Mouse (Mus musculus) kidney, postnatal 14 days (tissue): ENCODE results near the gene Ltbp4.

Experiments
- DNase-seq: peaks from one replicate; pipeline ENCODE4 v3.0.0; 2022; ENCODE audit warnings: mixed read lengths

The Ltbp4 gene

GRCm38 (mm10) chr7:27326101-27326880 lies 11.2 kb downstream of the Ltbp4 start:
- peak; percentile 67 for DNase-seq

- peak; percentile 89 for DNase-seq
Observed at GRCm38 (mm10) chr7:27325697-27326096, 11.8 kb downstream of the Ltbp4 start.

- no peak for DNase-seq
Observed at GRCm38 (mm10) chr7:27324928-27325327, 12.6 kb downstream of the Ltbp4 start.

DNA sequence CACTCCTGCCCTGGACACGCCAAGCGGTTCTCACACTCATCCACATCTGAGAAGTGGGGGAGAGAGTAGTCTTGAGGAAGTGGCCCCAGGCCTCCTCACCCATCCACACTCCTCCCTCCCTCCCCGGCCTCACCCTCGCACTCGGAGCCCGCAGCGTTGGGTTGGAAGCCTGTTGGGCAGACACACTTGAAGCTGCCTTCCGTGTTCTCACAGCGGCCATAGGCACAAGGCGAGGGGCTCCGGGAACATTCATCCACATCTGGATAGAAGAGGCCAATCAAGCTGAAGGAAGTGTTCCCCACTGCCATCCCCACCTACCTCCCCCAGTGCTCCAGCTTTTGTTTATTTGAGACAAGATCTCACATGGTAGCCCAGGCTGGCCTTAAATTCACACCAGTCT lies 13.3 kb downstream of the Ltbp4 start:
- no peak for DNase-seq

DNA sequence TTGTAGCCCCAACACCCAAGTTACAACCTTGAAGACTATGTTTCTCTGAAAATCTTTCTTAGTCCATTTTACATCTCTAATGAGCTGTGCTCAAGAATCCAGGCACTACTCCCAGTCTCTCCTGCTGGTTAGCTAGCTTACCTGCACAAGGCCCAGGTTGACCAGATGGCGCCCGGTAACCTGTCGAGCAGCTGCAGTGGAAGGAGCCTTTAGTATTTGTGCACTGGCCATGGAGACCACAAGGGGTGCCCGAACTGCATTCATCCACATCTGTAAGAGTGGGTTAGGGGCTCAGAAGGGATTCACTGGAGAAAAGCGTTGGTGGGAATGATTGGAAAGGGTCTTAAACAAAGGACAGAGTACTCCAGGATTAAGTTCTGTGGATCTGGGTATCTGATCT lies 14.5 kb downstream of the Ltbp4 start:
- DNase-seq = no peak

- no peak for DNase-seq
Observed at GRCm38 (mm10) chr7:27322291-27322690, 15.2 kb downstream of the Ltbp4 start.

DNA sequence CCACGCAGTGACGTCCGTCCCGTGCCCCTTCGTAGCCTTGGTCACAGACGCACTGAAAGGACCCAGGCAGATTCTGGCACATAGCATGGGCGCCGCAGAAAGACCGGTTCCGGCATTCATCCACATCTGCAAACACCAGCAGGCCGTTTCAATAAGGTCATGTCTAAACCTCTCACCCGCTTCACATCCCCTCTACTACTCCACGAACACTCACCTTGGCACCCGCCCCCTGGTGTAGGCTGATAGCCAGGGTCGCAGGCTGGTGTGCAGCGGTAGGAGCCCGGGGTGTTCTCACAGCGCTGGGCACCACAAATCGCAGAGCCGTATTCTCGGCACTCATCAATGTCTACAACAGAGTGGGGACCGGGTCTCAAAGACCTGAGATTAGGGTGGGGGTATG lies 18.1 kb downstream of the Ltbp4 start:
- no peak for DNase-seq

DNA sequence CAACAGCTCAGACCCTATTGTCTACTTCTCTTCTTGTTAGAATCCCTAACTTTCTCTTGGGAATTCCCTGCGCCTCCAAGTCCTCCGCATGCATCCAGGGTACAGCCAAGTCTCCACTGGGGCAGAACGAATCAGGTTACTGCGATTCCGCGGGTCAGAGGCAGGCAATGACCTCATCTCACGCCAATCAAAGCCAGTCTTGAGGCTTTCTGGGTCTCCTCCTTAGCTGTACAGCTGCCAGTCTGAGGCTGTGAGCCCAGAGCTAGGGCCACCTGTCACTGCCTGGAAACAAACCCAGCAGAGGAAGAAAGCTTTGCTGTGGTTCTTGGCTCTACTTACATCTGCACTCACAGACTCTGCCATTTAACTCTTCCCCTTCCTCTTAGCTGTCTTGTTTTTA lies 21.5 kb downstream of the Ltbp4 start:
- no peak for DNase-seq

GRCm38 (mm10) chr7:27314393-27314792 lies 23.1 kb downstream of the Ltbp4 start:
- no peak for DNase-seq

GRCm38 (mm10) chr7:27311651-27312284 lies 25.7 kb downstream of the Ltbp4 start:
- no peak for DNase-seq

DNA sequence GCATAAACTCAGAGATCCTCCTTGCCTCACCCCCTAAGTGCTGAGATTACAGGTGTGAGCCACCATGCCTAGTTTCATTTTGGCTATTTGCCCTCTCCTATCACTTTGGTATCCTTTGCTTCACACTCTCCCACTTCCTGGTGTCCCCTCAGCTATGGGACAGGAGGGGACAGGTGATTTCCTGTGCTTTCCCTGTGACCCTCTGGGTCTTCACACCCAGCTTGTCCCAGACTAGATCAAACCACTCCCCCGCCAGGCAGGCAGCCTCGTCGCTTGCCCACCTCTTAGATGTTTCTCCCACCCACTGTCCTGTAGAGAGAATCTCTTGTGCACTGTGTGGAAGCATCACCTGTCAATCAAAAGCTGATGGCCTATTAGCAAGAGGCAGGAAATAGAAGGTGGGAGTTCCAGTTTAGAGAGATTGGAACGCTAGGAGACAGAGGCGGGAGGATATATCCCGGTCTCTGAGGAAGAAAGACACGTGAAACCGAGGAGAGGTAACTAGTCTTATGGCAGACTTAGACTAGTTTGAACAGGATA lies 26.4 kb downstream of the Ltbp4 start:
- no peak for DNase-seq

- DNase-seq = peak; percentile 51
Observed at GRCm38 (mm10) chr7:27310306-27310705, 27.2 kb downstream of the Ltbp4 start.

- DNase-seq = no peak
Observed at GRCm38 (mm10) chr7:27309832-27310231, 27.7 kb downstream of the Ltbp4 start.

- peak; percentile 62 for DNase-seq
Observed at GRCm38 (mm10) chr7:27308821-27309549, 28.5 kb downstream of the Ltbp4 start.

DNA sequence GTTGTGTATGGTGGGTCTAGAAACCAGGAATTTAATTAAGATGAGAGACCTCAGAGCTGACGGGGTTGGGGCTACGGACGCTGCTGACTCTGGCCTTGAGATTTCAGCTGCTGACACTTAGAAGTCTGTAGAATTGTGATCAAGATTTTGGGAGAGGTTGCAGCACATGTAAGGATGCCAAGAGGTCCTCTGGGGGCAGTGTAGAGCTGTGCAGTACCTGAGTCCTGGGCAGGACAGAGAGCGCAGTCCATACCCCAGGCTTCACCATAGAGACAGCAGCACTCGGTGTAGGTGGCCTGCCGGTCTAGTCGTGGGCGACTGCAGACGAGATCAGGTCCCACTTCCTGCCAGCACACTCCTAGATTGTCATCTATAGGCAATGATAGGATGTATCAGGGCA lies 29.9 kb downstream of the Ltbp4 start:
- no peak for DNase-seq

GRCm38 (mm10) chr7:27306161-27307160 lies 31.0 kb downstream of the Ltbp4 start:
- DNase-seq = peak; percentile 30

DNA sequence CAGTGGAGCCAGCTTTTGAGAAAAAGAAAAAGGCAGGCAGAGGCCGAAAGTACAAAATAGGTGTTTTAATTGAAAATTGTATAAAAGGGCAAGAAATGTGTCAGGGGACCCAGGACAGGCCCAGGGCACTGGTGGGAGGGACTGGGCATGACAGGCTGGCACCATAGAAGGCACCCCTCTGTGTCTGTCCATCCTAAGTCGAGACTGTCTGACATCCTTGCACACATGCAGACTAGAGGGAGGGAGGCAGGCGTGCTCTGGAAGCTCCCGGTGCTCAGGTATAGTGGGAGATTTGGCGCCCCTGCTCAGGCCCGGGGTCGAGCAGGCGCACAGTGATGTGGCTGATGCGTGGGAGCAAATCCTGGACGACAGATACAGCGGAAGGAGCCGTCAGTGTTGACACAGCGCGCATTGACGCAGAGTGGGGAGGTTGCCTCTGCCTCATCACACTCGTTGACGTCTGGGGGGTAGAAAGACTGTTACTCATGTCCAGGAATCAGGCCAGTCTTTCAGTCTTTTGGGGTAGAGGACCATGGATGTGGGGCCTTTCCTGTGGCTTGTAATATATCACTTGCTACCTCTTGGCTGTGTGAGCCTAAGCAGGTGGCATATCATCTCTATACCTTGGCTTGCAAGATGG lies 32.3 kb downstream of the Ltbp4 start:
- DNase-seq = no peak

GRCm38 (mm10) chr7:27302172-27302571 lies 35.3 kb downstream of the Ltbp4 start:
- peak; percentile 85 for DNase-seq

DNA sequence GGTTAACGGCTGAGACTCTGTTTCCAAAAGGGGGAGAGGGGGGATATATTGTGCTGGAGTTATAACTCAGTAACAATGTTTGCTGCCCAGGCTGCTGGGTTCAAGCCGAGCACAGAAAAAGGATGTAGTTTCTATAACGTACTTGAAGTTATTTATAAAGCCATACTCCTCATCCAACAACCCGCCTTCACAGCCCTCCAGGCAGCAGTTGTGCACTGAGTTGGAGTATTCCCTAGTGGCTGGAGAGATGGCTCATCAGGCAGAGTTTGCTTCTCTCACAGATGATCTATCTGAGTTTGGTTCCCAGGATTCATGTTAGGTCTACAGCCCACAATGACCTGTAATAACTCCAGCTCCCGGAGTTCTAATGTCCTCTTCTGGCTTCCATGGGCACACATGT lies 36.7 kb downstream of the Ltbp4 start:
- no peak for DNase-seq

DNA sequence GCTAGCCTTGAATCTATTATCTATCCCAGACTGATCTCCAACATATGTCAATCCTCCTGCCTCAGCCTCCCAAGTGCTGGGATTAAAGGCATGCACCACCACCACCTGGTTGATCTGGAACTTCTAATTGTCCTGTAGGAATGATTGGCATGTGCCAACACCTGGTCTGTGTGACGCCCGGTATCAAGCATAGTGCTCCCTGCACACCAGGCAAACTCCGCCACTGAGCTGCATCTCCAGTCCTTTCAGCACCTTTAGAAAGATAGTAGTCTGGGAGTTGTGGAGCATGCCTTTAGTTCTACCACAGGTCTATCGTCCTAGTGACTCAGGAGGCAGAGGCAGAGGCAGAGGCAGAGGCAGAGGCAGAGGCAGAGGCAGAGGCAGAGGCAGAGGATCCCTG lies 37.1 kb downstream of the Ltbp4 start:
- DNase-seq = no peak

- DNase-seq = no peak
Observed at GRCm38 (mm10) chr7:27298816-27299215, 38.7 kb downstream of the Ltbp4 start.
